Mouse (Mus musculus) inflammation-experienced regulatory T-cells, adult 6 months (primary cell): ENCODE results near the gene Snrnp70. TPM values are rescaled to one million over a fixed set of nuclear protein-coding genes. Genes with fewer than 3 reads are reported as not detected.

Experiments used
- ATAC-seq: one replicate; pipeline ENCODE4 v1.8.0; 2017
- polyA plus RNA-seq, 3 experiments: library from polyadenylated mRNA; unstranded; fragments of 100-300 nt; shearing (Covaris generic); gene quantifications; one replicate each; pipeline ENCODE4 v1.2.1; 2017

Snrnp70 gene
- 100 to 1,000 TPM in 1 of 3 experiments, 10 to 100 TPM in 2; 72.4 to 131 (median 77.7) TPM for polyA plus RNA-seq

DNA sequence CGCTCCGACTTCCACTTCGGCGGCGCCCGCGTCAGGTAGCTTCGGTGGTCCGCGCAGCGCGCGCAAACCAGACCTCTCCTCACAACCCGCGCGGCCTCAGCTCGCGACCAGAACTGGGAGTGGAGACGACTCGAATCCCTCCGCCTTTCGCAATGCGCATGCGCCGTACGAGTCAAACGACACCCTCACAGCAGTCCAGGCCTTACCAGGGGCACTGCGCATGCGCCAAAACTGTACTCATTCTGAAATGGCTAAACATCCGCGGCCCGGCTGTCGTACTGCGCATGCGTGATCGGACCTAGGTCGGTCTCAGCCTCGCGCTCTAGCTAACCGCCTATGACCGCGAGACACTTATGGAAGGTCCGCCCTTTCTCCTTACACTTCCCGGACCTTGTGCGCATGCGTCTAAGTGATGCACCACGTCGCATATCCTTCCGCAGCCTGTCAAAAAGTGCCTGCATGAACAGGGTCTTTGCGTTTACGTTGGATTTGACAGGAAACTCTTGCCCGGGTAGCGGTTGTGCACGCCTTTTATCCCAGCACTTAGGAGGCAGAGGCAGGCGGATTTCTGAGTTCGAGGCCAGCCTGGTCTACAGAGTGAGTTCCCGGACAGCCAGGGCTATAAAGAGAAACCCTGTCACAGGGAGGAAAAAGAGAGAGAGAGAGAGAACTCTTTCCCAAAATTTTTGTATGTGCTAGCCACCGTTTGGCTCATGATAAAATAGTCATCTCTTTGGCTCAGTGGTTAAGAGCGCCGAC lies at the start of gene Snrnp70:
Gene Snrnp70 (minus strand): TSS at position 165 of the 759 bp plus-strand sequence.
- ATAC-seq: peak; percentile 93

GRCm38 (mm10) chr7:45443526-45444420 lies 48.2 kb upstream of the Snrnp70 start:
- ATAC-seq: no peak

DNA sequence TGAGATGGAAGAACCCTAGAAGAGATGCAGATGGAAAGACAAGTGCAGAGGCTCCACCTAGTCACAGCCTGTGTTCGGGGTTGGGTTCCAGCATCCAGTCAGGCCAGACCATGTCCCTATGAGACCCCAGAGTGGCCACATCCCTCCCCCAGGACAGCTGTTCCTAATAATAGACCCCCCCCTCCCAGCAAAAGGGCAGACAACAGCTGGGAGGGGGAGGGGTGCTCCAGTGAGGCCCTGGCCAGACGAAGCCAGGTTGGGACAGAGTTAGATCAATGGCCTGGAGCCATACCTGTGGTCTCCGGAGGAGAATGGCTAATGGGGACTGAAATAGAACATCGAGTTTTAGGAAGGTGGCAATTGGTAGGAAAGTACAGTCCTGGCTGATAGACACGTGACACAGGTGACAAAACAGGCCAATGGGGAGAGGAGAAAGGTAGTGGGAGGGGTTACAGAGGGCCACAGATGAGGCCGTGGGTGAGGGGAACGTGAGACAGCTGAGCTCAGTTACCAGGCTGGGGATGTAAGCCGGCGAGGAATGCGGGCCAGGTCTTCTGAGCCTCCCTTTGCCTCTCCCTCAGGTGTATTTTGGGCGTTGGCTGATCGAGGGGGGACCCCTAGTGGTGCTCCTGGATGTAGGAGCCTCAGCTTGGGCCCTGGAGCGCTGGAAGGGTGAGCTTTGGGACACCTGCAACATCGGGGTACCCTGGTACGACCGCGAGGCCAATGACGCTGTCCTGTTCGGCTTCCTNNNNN lies 42.2 kb upstream of the Snrnp70 start, which contains the start of gene Ruvbl2:
Gene Ruvbl2 (minus strand): TSS at position 576 of the 756 bp plus-strand sequence.
- ATAC-seq: no peak

- ATAC-seq: no peak
Observed at GRCm38 (mm10) chr7:45437046-45437445, 41.5 kb upstream of the Snrnp70 start.

GRCm38 (mm10) chr7:45436444-45436843 lies 40.9 kb upstream of the Snrnp70 start:
- ATAC-seq: no peak

DNA sequence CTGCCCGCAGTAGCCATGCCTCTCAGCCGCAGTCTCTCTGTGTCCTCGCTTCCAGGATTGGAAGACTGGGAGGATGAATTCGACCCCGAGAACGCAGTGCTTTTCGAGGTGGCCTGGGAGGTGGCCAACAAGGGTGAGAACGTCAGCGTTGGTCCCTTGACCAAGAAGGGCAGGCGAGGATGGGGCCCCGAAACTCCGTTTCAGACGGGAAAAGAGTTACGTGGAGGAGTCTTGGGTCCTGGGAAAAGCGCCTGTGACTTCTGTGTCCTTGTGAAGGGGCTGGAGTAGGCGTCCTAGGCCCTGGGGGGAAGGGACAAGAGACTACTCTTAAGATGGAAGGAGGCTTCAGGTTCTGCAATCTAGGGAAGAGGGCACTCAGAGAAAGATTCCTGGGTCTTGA lies 39.5 kb upstream of the Snrnp70 start:
- ATAC-seq: no peak

GRCm38 (mm10) chr7:45434203-45435015 lies 38.9 kb upstream of the Snrnp70 start, which contains the start of gene Gys1:
Gene Gys1, plus strand, starts transcription at chr7:45434844.
- ATAC-seq: peak; percentile 98

DNA sequence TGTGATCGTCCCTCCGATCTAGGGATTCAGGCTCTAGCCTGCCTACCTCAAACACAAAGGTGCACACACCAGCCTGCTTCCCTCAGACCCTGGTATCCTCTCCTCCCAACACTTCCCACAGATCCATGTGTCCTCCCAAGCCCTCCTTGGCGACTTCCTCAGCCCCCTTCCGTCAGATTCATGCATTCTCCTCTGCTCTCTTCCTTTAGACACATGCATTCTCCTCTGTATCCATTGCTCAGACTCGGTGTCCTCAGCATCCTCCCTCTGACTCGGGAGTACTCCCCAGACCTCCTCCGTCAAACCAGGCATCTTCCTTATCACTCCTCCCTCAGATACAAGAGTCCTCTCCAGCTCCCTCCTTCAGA lies 38.3 kb upstream of the Snrnp70 start:
- ATAC-seq: no peak

- no peak for ATAC-seq
Observed at GRCm38 (mm10) chr7:45426556-45426955, 31.0 kb upstream of the Snrnp70 start.

DNA sequence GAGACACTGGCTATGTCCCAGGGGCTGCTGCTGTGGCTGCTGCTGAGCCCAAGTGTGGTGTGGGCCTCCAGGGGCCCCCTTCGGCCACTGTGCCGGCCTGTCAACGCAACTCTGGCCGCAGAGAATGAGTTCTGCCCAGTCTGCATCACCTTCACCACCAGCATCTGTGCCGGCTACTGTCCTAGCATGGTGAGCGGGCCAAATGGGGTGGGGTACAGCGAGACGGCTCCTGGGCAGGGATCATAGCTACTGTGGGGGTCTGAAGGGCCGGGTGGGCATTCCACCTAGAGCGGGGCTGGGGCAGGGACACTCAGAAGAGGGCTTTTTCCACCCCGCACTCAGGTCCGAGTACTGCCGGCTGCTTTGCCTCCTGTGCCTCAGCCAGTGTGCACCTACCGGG lies 25.7 kb upstream of the Snrnp70 start:
- ATAC-seq: no peak

DNA sequence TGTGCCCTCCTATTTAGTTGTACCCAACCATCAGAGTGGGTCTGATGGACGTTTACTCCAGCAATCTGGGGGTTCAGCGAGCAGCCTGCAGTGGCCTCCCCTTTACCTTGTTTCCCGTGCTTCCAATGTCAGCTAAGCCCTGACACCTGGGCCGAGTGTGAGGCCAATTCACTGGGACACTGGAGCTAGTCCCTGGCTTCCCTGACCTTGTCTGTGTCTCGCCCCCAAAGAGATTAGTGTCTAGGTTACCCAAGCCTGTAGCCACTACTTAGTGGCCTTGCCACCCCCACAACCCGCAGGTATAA lies 25.0 kb upstream of the Snrnp70 start, which contains the start of gene Lhb:
Gene Lhb (plus strand): TSS at position 206 of the 305 bp plus-strand sequence.
- ATAC-seq: no peak

DNA sequence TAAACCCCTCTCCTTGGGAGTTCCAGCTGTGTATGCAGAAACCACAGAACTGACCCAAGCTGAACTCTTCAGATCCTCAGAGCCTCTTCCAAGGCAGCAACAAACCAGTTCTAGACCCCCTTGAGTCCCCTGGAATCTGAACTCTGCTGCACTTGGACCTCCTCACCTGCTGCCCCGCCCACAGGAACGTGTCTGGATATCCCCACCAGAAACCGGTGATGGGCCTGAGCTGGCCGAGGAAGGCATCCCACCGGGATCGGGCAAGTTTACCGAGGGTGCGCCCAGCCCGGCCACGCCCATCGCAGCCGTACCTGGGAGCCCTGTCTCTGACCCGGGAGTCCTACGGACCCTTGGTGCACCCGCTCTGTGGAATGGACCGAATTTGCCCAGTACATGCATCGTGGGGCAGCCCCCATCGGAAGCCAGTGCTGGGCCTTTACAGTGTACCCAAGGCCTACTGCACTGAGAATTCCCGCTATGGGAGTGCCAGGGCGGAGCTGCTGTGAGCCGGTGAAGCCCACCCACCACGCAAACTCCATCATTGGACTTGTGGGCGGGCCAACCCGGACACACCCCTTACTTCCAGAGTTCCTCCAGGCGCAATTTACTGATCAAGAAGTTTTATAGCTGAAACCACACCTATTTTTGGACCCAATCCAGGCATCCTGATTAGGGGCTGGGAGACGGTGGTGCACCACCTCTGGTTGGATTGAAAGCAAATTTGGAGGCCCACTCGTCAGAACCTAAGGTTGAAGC lies 24.5 kb upstream of the Snrnp70 start:
- no peak for ATAC-seq

DNA sequence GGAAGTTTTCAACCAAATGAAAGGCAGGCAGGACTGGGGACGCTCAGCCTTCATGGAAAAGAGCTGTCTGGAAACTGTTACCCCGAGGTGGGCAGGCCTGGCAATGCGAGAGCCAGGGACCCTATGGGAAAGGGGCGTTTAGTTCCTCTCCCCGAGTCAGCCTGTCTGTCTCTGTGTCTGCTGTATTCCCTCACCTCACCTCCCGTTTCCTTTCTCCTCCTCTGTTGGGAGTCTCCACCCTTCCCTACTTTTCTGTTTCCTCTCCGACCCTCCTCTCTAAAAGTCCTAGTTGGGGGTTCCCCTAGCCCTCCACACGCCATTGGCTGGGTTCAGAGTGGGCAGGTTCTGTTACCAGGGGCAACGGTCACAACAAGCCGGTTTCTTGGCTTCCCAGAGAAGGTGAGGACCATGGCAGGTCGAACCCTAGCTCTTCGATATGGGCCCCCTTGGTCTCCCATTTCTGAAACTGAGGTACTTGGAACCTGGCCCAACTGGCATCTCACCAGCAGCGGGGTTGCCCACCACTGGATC lies 22.5 kb upstream of the Snrnp70 start:
- ATAC-seq: no peak

DNA sequence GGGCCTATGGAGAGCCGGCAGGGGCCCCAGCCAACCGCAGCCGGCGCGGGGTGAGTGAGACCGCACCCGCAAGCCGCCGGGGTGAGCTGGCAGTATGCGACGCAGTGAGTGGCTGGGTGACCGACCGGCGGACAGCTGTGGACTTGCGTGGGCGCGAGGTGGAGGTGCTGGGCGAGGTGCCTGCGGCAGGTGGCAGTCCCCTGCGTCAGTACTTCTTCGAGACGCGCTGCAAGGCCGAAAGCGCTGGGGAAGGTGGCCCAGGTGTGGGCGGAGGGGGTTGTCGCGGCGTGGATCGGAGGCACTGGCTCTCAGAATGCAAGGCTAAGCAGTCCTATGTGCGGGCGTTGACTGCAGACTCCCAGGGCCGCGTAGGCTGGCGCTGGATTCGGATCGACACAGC lies 20.1 kb upstream of the Snrnp70 start:
- peak; percentile 46 for ATAC-seq

GRCm38 (mm10) chr7:45414740-45415224 lies 19.2 kb upstream of the Snrnp70 start:
- no peak for ATAC-seq

DNA sequence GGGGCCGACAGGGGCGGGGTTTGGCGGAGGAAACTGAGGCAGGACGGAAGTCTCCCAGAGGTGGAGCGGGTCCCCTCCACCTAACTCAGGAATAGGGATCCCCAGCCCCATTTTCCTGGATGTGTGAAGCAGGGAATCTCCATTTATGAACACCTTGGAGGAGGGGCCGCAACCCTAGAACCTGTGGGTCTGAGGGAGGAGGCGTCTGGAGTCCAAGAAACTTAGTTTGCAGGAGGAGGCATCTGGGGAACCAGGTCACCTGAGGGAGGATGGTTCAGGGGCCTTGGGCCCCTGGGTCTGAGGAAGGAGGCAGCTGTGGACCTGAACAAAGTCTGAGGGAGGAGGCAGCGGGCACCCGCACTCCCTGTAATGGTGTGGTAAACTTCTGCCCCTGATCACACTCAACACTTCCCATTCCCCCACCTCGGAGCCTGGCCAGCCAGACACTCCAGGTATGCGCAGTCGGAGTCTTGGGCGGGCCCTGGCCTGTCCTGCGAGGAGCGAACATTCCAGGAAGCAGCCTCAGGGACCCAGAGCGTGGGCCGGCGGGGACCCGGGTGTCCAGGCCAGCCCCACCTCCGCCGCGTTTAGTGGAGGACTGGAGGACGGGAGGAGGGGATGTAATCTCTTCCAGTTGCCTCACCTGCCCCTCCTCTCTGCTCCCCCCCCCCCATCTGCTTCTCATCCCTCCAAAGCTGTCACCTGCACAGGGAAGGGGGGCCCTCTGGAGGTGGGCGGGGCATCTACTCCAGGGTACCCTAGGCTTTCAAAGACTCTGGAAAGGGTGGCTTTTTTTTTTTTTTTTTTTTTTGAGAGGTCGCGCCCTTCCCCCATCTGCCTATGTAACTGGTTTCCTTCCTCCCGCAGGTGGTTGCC lies 18.6 kb upstream of the Snrnp70 start:
- peak; percentile 20 for ATAC-seq

GRCm38 (mm10) chr7:45413113-45413863 lies 17.7 kb upstream of the Snrnp70 start, which contains the start of gene Ntf5:
Gene Ntf5, plus strand, starts transcription at chr7:45413695.
- ATAC-seq: no peak

- no peak for ATAC-seq
Observed at GRCm38 (mm10) chr7:45412421-45412820, 16.9 kb upstream of the Snrnp70 start.
